Mouse (Mus musculus) liver, embryonic 11.5 days (tissue): Measurements from ENCODE around the gene Relb. TPM values are rescaled to one million over a fixed set of nuclear protein-coding genes. Genes with fewer than 3 reads are reported as not detected.

Experiments
- ATAC-seq: fragments of 200-750 bp; cut with Nextera tagmentation; replicated peaks from 2 replicates; pipeline ENCODE4 v1.8.0; 2017; ENCODE audit warnings: moderate number of reproducible peaks, mild to moderate bottlenecking, moderate TSS enrichment, moderate library complexity; ENCODE audit not compliant: low FRiP score
- DNase-seq: peaks from one replicate; pipeline ENCODE4 v3.0.0-alpha.2; 2017; ENCODE audit warnings: low spot score
- H3K27ac ChIP-seq: fragments of 300-500 bp; sonication (generic); 2 replicates; pipeline ENCODE4 v1.5.1; 2014; ENCODE audit warnings: mild to moderate bottlenecking, low read depth, low read length, control low read depth
- H3K27me3 ChIP-seq: fragments of 300-500 bp; sonication (generic); replicated peaks from 2 replicates; pipeline ENCODE4 v1.6.1; 2014; ENCODE audit warnings: low read length, mixed read lengths; ENCODE audit not compliant: control insufficient read depth, insufficient read depth
- H3K36me3 ChIP-seq: fragments of 300-500 bp; sonication (generic); 2 replicates; pipeline ENCODE4 v1.6.1; 2014; ENCODE audit warnings: mild to moderate bottlenecking, low read length, moderate library complexity, mixed read lengths; ENCODE audit not compliant: control insufficient read depth, insufficient read depth
- H3K4me1 ChIP-seq: fragments of 300-500 bp; sonication (generic); replicated peaks from 2 replicates; pipeline ENCODE4 v1.6.1; 2014; ENCODE audit warnings: low read length, mixed read lengths; ENCODE audit not compliant: control insufficient read depth, insufficient read depth
- H3K4me2 ChIP-seq: fragments of 300-500 bp; sonication (generic); 2 replicates; pipeline ENCODE4 v1.6.1; 2014; ENCODE audit warnings: mild to moderate bottlenecking, control low read depth, moderate library complexity
- H3K4me3 ChIP-seq: fragments of 300-500 bp; sonication (generic); 2 replicates; pipeline ENCODE4 v1.5.1; 2014; ENCODE audit warnings: low read depth, low read length, control low read depth
- H3K9ac ChIP-seq: fragments of 300-500 bp; sonication (generic); 2 replicates; pipeline ENCODE4 v1.6.1; 2014; ENCODE audit warnings: low read depth, low read length, control low read depth
- H3K9me3 ChIP-seq: fragments of 300-500 bp; sonication (generic); 2 replicates; pipeline ENCODE4 v1.6.1; 2016; ENCODE audit warnings: low read length, inconsistent platforms, mixed read lengths; ENCODE audit not compliant: control insufficient read depth
- WGBS: fragments of 180-500 bp; shearing (Covaris S2); extraction: QIAGEN DNeasy Blood & Tissue Kit; methylation state at CpG from one replicate; pipeline ENCODE4 v1.1.7; 2014; 5-methylcytosine and 5-hydroxymethylcytosine counted together
- polyA plus RNA-seq: library from polyadenylated mRNA; unstranded; fragments of >200 nt; fragmentation: Nextera tagmentation; extraction: Ambion mirVana; gene quantifications from 2 replicates; pipeline ENCODE4 v1.2.1, GENCODE M21; 2014

Relb gene
- polyA plus RNA-seq, 1 experiment from 2014 or later = 2.3 TPM

GRCm38 (mm10) chr7:19561431-19561764, 67.8 kb downstream of the Relb start:
- no peaks in the 10 kb centered on the region for H3K27me3 ChIP-seq
- WGBS = under 1% methylated on average over 11 of the region's 11 CpGs
- H3K27ac ChIP-seq = peak overlapping the region; percentile 90
- DNase-seq = no peak
- no peak for ATAC-seq
- H3K9ac ChIP-seq = peak overlapping the region; percentile 94
- H3K4me3 ChIP-seq = peak overlapping the region; percentile 99
- no peaks in the 10 kb centered on the region; the same call in 1 of the 2 replicates for H3K9me3 ChIP-seq
- peaks cover 23% of the 10 kb centered on the region for H3K36me3 ChIP-seq
- peak overlapping the region; percentile 98 for H3K4me2 ChIP-seq
- H3K4me1 ChIP-seq = peaks cover 42% of the 10 kb centered on the region

- Histone ChIP-seq H3K36me3 (peaks cover 21% of the 10 kb centered on the region), H3K27me3 (no peaks in the 10 kb centered on the region), H3K27ac (peak overlapping the region; percentile 90; the same call in 1 of the 2 replicates), H3K9me3 (no peaks in the 10 kb centered on the region; the same call in 1 of the 2 replicates), H3K9ac (peak overlapping the region; percentile 94), H3K4me3 (peak overlapping the region; percentile 99), H3K4me1 (peaks cover 42% of the 10 kb centered on the region), H3K4me2 (peak overlapping the region; percentile 98)
- no peak for DNase-seq
- no peak for ATAC-seq
- WGBS = 17% methylated on average over 11 of the region's 11 CpGs
Measured at GRCm38 (mm10) chr7:19560491-19561260, 68.6 kb downstream of the Relb start.

- no peak for DNase-seq
- H3K4me3 ChIP-seq = no peak overlapping the region
- ATAC-seq = no peak
- no peak overlapping the region for H3K27ac ChIP-seq
- no peak overlapping the region; the same call in 1 of the 2 replicates for H3K9ac ChIP-seq
- H3K9me3 ChIP-seq = no peaks in the 10 kb centered on the region
- peaks cover 7% of the 10 kb centered on the region for H3K36me3 ChIP-seq
- peak overlapping the region; percentile 16 for H3K4me2 ChIP-seq
- H3K27me3 ChIP-seq = no peaks in the 10 kb centered on the region
- peaks cover 37% of the 10 kb centered on the region for H3K4me1 ChIP-seq
- WGBS = 36% methylated on average over 2 of the region's 2 CpGs
Measured at GRCm38 (mm10) chr7:19558965-19559364, 70.3 kb downstream of the Relb start.

- H3K9ac ChIP-seq = no peak overlapping the region; the same call in 1 of the 2 replicates
- peaks cover 14% of the 10 kb centered on the region for H3K36me3 ChIP-seq
- H3K4me3 ChIP-seq = no peak overlapping the region
- DNase-seq = no peak
- no peak overlapping the region for H3K27ac ChIP-seq
- H3K9me3 ChIP-seq = no peaks in the 10 kb centered on the region
- H3K27me3 ChIP-seq = no peaks in the 10 kb centered on the region
- WGBS = 91% methylated on average over 6 of the region's 6 CpGs
- H3K4me2 ChIP-seq = peak overlapping the region; percentile 16; the same call in 1 of the 2 replicates
- peaks cover 29% of the 10 kb centered on the region for H3K4me1 ChIP-seq
- no peak for ATAC-seq
Measured at GRCm38 (mm10) chr7:19557982-19558900, 71.0 kb downstream of the Relb start.

- DNase-seq (no peak), ATAC-seq (no peak)
- no peak overlapping the region for H3K4me2 ChIP-seq
- peaks cover 15% of the 10 kb centered on the region for H3K36me3 ChIP-seq
- 98% methylated on average over 2 of the region's 2 CpGs for WGBS
- peaks cover 34% of the 10 kb centered on the region for H3K4me1 ChIP-seq
- no peak overlapping the region for H3K4me3 ChIP-seq
- H3K9me3 ChIP-seq = no peaks in the 10 kb centered on the region
- no peak overlapping the region for H3K27ac ChIP-seq
- H3K9ac ChIP-seq = no peak overlapping the region
- H3K27me3 ChIP-seq = no peaks in the 10 kb centered on the region
Measured at GRCm38 (mm10) chr7:19557086-19557485, 72.2 kb downstream of the Relb start.

Other genes with a start within 250 kb of the Relb start
- gene Ercc2, start 247.4 kb downstream of the Relb start, polyA plus RNA-seq = 14.0 and 15.6 TPM in 2 replicates
- 0.71 and 0.99 TPM in 2 replicates for gene Klc3, start 225.3 kb downstream of the Relb start, polyA plus RNA-seq
- 0.34 and 0.40 TPM in 2 replicates for gene Ckm, start 224.7 kb downstream of the Relb start, polyA plus RNA-seq
- gene Mark4, start 170.6 kb downstream of the Relb start, polyA plus RNA-seq = 6.7 and 7.7 TPM in 2 replicates
- 4.3 and 5.6 TPM in 2 replicates for gene Exoc3l2, start 166.1 kb downstream of the Relb start, polyA plus RNA-seq
- 2.0 and 2.1 TPM in 2 replicates for gene Bloc1s3, start 121.1 kb downstream of the Relb start, polyA plus RNA-seq
- gene Trappc6a, start 121.0 kb downstream of the Relb start, polyA plus RNA-seq = 97.4 and 108 TPM in 2 replicates
- not detected in 2 replicates for gene Nkpd1, start 111.6 kb downstream of the Relb start, polyA plus RNA-seq
- gene Ppp1r37, start 66.4 kb downstream of the Relb start, polyA plus RNA-seq = 2.9 and 3.1 TPM in 2 replicates
- gene Zfp296, start 52.2 kb downstream of the Relb start, polyA plus RNA-seq = 2.3 and 2.4 TPM in 2 replicates
- gene Gemin7, start 51.8 kb downstream of the Relb start, polyA plus RNA-seq = 133 and 142 TPM in 2 replicates
- gene Clasrp, start 25.0 kb downstream of the Relb start, polyA plus RNA-seq = 33.4 and 45.5 TPM in 2 replicates
- gene Clptm1, start 35.6 kb upstream of the Relb start, polyA plus RNA-seq = 89.9 and 94.9 TPM in 2 replicates
- 235 and 244 TPM in 2 replicates for gene Apoc2, start 48.5 kb upstream of the Relb start, polyA plus RNA-seq
- gene Gm44805, start 52.0 kb upstream of the Relb start, polyA plus RNA-seq = not detected in 2 replicates
- 4.8 and 5.4 TPM in 2 replicates for gene Apoc4, start 52.0 kb upstream of the Relb start, polyA plus RNA-seq
- gene Apoc1, start 63.2 kb upstream of the Relb start, polyA plus RNA-seq = 173 and 199 TPM in 2 replicates
- 1,439 and 1,470 TPM in 2 replicates for gene Apoe, start 69.8 kb upstream of the Relb start, polyA plus RNA-seq
- gene Tomm40, start 86.0 kb upstream of the Relb start, polyA plus RNA-seq = 259 and 264 TPM in 2 replicates
- 55.9 and 58.4 TPM in 2 replicates for gene Nectin2, start 121.0 kb upstream of the Relb start, polyA plus RNA-seq
- 17.5 and 21.8 TPM in 2 replicates for gene Bcam, start 141.6 kb upstream of the Relb start, polyA plus RNA-seq
- 1.4 TPM in 2 replicates for gene Cblc, start 167.4 kb upstream of the Relb start, polyA plus RNA-seq
- 5.4 and 7.0 TPM in 2 replicates for gene Bcl3, start 193.3 kb upstream of the Relb start, polyA plus RNA-seq
- gene Gm19345, start 222.6 kb upstream of the Relb start, polyA plus RNA-seq = not detected in 2 replicates
- not detected in 2 replicates for gene Ceacam16, start 231.9 kb upstream of the Relb start, polyA plus RNA-seq